Mouse (Mus musculus): Measurements from ENCODE around the gene Cox4i1. TPM values are rescaled to one million over a fixed set of nuclear protein-coding genes. Genes with fewer than 3 reads are reported as not detected.
"Not testable (repeated sequence)": the region's sequence is repeated elsewhere in the genome, so short reads cannot be mapped to it uniquely, and the experiment has no call there.

Cox4i1 gene
- polyA plus RNA-seq, 1 experiment from 2014 or later = 1,016 TPM

GRCm38 (mm10) chr8:120671775-120672174 is 3.8 kb downstream of the Cox4i1 start:
- Histone ChIP-seq H3K36me3 (ENCODE audit: control insufficient read depth, insufficient read depth, low read length) (peaks cover 54% of the 10 kb centered on the region), H3K4me1 (ENCODE audit: control insufficient read depth, insufficient read depth, low read length) (peaks cover 9% of the 10 kb centered on the region), H3K4me3 (replicated peaks; ENCODE audit: low read depth, low read length) (no peak overlapping the region), H3K27me3 (ENCODE audit: control insufficient read depth, insufficient read depth, low read length) (no peaks in the 10 kb centered on the region), H3K4me2 (ENCODE audit: low read length) (no peak overlapping the region), H3K27ac (replicated peaks; ENCODE audit: low read depth, low read length) (no peak overlapping the region), H3K9ac (replicated peaks; ENCODE audit: low read length) (no peak overlapping the region), H3K9me3 (ENCODE audit: control insufficient read depth, low read length) (no peaks in the 10 kb centered on the region)
- 55% methylated on average over 6 of the region's 6 CpGs for WGBS
- DNase-seq (no peak), ATAC-seq (ENCODE audit: low FRiP score, low TSS enrichment) (no peak)

GRCm38 (mm10) chr8:120672626-120673229 is 4.7 kb downstream of the Cox4i1 start:
- DNase-seq (no peak), ATAC-seq (ENCODE audit: low FRiP score, low TSS enrichment) (no peak)
- H3K9me3 ChIP-seq (ENCODE audit: control insufficient read depth, low read length) = no peaks in the 10 kb centered on the region
- H3K36me3 ChIP-seq (ENCODE audit: control insufficient read depth, insufficient read depth, low read length) = peaks cover 54% of the 10 kb centered on the region
- H3K27ac ChIP-seq (replicated peaks; ENCODE audit: low read depth, low read length) = no peak overlapping the region
- H3K4me2 ChIP-seq (ENCODE audit: low read length) = no peak overlapping the region
- no peak overlapping the region for H3K9ac ChIP-seq (replicated peaks; ENCODE audit: low read length)
- 93% methylated on average over 16 of the region's 16 CpGs for WGBS
- H3K27me3 ChIP-seq (ENCODE audit: control insufficient read depth, insufficient read depth, low read length) = no peaks in the 10 kb centered on the region
- no peak overlapping the region for H3K4me3 ChIP-seq (replicated peaks; ENCODE audit: low read depth, low read length)
- 0 out of 2 replicates have a peak, but pooled peaks cover 4% of the 10 kb centered on the region for H3K4me1 ChIP-seq (ENCODE audit: control insufficient read depth, insufficient read depth, low read length)

- no peak for ATAC-seq (ENCODE audit: low FRiP score, low TSS enrichment)
- WGBS = 93% methylated on average over 7 of the region's 7 CpGs
- H3K36me3 ChIP-seq (ENCODE audit: control insufficient read depth, insufficient read depth, low read length) = peaks cover 54% of the 10 kb centered on the region
Measured at GRCm38 (mm10) chr8:120673298-120673697, 5.3 kb downstream of the Cox4i1 start.

GRCm38 (mm10) chr8:120675718-120676117 is 7.7 kb downstream of the Cox4i1 start:
- no peaks in the 10 kb centered on the region for H3K27me3 ChIP-seq (ENCODE audit: control insufficient read depth, insufficient read depth, low read length)
- no peak for ATAC-seq (ENCODE audit: low FRiP score, low TSS enrichment)
- 72% methylated on average over 8 of the region's 8 CpGs for WGBS
- peaks cover 46% of the 10 kb centered on the region for H3K36me3 ChIP-seq (ENCODE audit: control insufficient read depth, insufficient read depth, low read length)
- H3K9me3 ChIP-seq (ENCODE audit: control insufficient read depth, low read length) = no peaks in the 10 kb centered on the region
- H3K27ac ChIP-seq (replicated peaks; ENCODE audit: low read depth, low read length) = no peak overlapping the region
- DNase-seq = no peak
- no peaks in the 10 kb centered on the region for H3K4me1 ChIP-seq (ENCODE audit: control insufficient read depth, insufficient read depth, low read length)
- H3K4me3 ChIP-seq (replicated peaks; ENCODE audit: low read depth, low read length) = no peak overlapping the region
- H3K4me2 ChIP-seq (ENCODE audit: low read length) = no peak overlapping the region
- no peak overlapping the region for H3K9ac ChIP-seq (replicated peaks; ENCODE audit: low read length)

More at GRCm38 (mm10) chr8:120673298-120673697, 5.3 kb downstream of the Cox4i1 start:
- H3K4me3 ChIP-seq (replicated peaks; ENCODE audit: low read depth, low read length) = no peak overlapping the region
- no peak for DNase-seq
- no peak overlapping the region for H3K9ac ChIP-seq (replicated peaks; ENCODE audit: low read length)
- no peaks in the 10 kb centered on the region for H3K27me3 ChIP-seq (ENCODE audit: control insufficient read depth, insufficient read depth, low read length)
- no peak overlapping the region for H3K4me2 ChIP-seq (ENCODE audit: low read length)
- H3K27ac ChIP-seq (replicated peaks; ENCODE audit: low read depth, low read length) = no peak overlapping the region
- H3K9me3 ChIP-seq (ENCODE audit: control insufficient read depth, low read length) = no peaks in the 10 kb centered on the region
- 0 out of 2 replicates have a peak, but pooled peaks cover 4% of the 10 kb centered on the region for H3K4me1 ChIP-seq (ENCODE audit: control insufficient read depth, insufficient read depth, low read length)

- H3K36me3 ChIP-seq (ENCODE audit: control insufficient read depth, insufficient read depth, low read length) = peaks cover 19% of the 10 kb centered on the region
- no peak overlapping the region for H3K27ac ChIP-seq (replicated peaks; ENCODE audit: low read depth, low read length)
- WGBS = 12% methylated on average over 10 of the region's 10 CpGs
- H3K4me1 ChIP-seq (ENCODE audit: control insufficient read depth, insufficient read depth, low read length) = no peaks in the 10 kb centered on the region
- ATAC-seq (ENCODE audit: low FRiP score, low TSS enrichment) = no peak; the same call in 1 of the 2 replicates
- H3K4me3 ChIP-seq (replicated peaks; ENCODE audit: low read depth, low read length) = no peak overlapping the region
- no peak overlapping the region for H3K4me2 ChIP-seq (ENCODE audit: low read length)
- no peaks in the 10 kb centered on the region for H3K27me3 ChIP-seq (ENCODE audit: control insufficient read depth, insufficient read depth, low read length)
- H3K9ac ChIP-seq (replicated peaks; ENCODE audit: low read length) = no peak overlapping the region
- DNase-seq = peak; percentile 93
- H3K9me3 ChIP-seq (ENCODE audit: control insufficient read depth, low read length) = no peaks in the 10 kb centered on the region
Measured at GRCm38 (mm10) chr8:120678447-120678846, 10.4 kb downstream of the Cox4i1 start.

- Histone ChIP-seq H3K4me2 (ENCODE audit: low read length) (no peak overlapping the region), H3K9me3 (ENCODE audit: control insufficient read depth, low read length) (no peaks in the 10 kb centered on the region), H3K4me1 (ENCODE audit: control insufficient read depth, insufficient read depth, low read length) (no peaks in the 10 kb centered on the region), H3K36me3 (ENCODE audit: control insufficient read depth, insufficient read depth, low read length) (peaks cover 10% of the 10 kb centered on the region; the same call in 1 of the 2 replicates), H3K27me3 (ENCODE audit: control insufficient read depth, insufficient read depth, low read length) (no peaks in the 10 kb centered on the region), H3K9ac (replicated peaks; ENCODE audit: low read length) (no peak overlapping the region), H3K27ac (replicated peaks; ENCODE audit: low read depth, low read length) (no peak overlapping the region), H3K4me3 (replicated peaks; ENCODE audit: low read depth, low read length) (no peak overlapping the region)
- 80% methylated on average over 11 of the region's 11 CpGs for WGBS
- ATAC-seq (ENCODE audit: low FRiP score, low TSS enrichment) (no peak), DNase-seq (no peak)
Measured at GRCm38 (mm10) chr8:120679629-120680387, 11.8 kb downstream of the Cox4i1 start.

GRCm38 (mm10) chr8:120680405-120680804 is 12.4 kb downstream of the Cox4i1 start:
- H3K9me3 ChIP-seq (ENCODE audit: control insufficient read depth, low read length); H3K9ac ChIP-seq (replicated peaks; ENCODE audit: low read length); H3K27ac ChIP-seq (replicated peaks; ENCODE audit: low read depth, low read length); H3K36me3 ChIP-seq (ENCODE audit: control insufficient read depth, insufficient read depth, low read length); H3K4me1 ChIP-seq (ENCODE audit: control insufficient read depth, insufficient read depth, low read length); H3K4me3 ChIP-seq (replicated peaks; ENCODE audit: low read depth, low read length); ATAC-seq (ENCODE audit: low FRiP score, low TSS enrichment); H3K4me2 ChIP-seq (ENCODE audit: low read length); H3K27me3 ChIP-seq (ENCODE audit: control insufficient read depth, insufficient read depth, low read length): not testable (repeated sequence)
- WGBS = 59% methylated on average over 7 of the region's 7 CpGs
- DNase-seq = peak; percentile 71

- Histone ChIP-seq H3K27me3 (ENCODE audit: control insufficient read depth, insufficient read depth, low read length) (no peaks in the 10 kb centered on the region), H3K9ac (replicated peaks; ENCODE audit: low read length) (no peak overlapping the region), H3K36me3 (ENCODE audit: control insufficient read depth, insufficient read depth, low read length) (0 out of 2 replicates have a peak, but pooled peaks cover 2% of the 10 kb centered on the region), H3K9me3 (ENCODE audit: control insufficient read depth, low read length) (no peaks in the 10 kb centered on the region), H3K4me2 (ENCODE audit: low read length) (no peak overlapping the region), H3K4me3 (replicated peaks; ENCODE audit: low read depth, low read length) (no peak overlapping the region), H3K27ac (replicated peaks; ENCODE audit: low read depth, low read length) (no peak overlapping the region), H3K4me1 (ENCODE audit: control insufficient read depth, insufficient read depth, low read length) (no peaks in the 10 kb centered on the region)
- no peak for DNase-seq
- 87% methylated on average over 10 of the region's 10 CpGs for WGBS
- no peak for ATAC-seq (ENCODE audit: low FRiP score, low TSS enrichment)
Measured at GRCm38 (mm10) chr8:120681113-120681512, 13.1 kb downstream of the Cox4i1 start.

GRCm38 (mm10) chr8:120683602-120684001 is 15.6 kb downstream of the Cox4i1 start:
- no peaks in the 10 kb centered on the region for H3K36me3 ChIP-seq (ENCODE audit: control insufficient read depth, insufficient read depth, low read length)
- no peak overlapping the region for H3K9ac ChIP-seq (replicated peaks; ENCODE audit: low read length)
- H3K27me3 ChIP-seq (ENCODE audit: control insufficient read depth, insufficient read depth, low read length) = no peaks in the 10 kb centered on the region
- H3K4me1 ChIP-seq (ENCODE audit: control insufficient read depth, insufficient read depth, low read length) = no peaks in the 10 kb centered on the region
- no peak overlapping the region for H3K4me2 ChIP-seq (ENCODE audit: low read length)
- 14% methylated on average over 10 of the region's 10 CpGs for WGBS
- no peaks in the 10 kb centered on the region for H3K9me3 ChIP-seq (ENCODE audit: control insufficient read depth, low read length)
- H3K27ac ChIP-seq (replicated peaks; ENCODE audit: low read depth, low read length) = no peak overlapping the region
- ATAC-seq (ENCODE audit: low FRiP score, low TSS enrichment) = no peak
- H3K4me3 ChIP-seq (replicated peaks; ENCODE audit: low read depth, low read length) = no peak overlapping the region
- peak; percentile 72 for DNase-seq
